Mouse (Mus musculus): ENCODE measurements at regions not wholly inside any gene's neighbourhood (a gene's known extent, or its start where the extent isn't known, plus 50 kb on each side); places are given as distances from the start of the nearest gene placed in this dataset.
A peak's percentile ranks its signal among the peaks of the same experiment; 100 is the strongest.
"Not testable (repeated sequence)": the region's sequence is repeated elsewhere in the genome, so short reads cannot be mapped to it uniquely, and the experiment has no call there.

- DNase-seq: no peak
Observed at GRCm38 (mm10) chr7:62179387-62179786, 167.0 kb upstream of the Ndn start.

- no peak for DNase-seq
Observed at GRCm38 (mm10) chr7:62208529-62208928, 137.8 kb upstream of the Ndn start.

GRCm38 (mm10) chr7:62209117-62209700 lies 137.2 kb upstream of the Ndn start:
- DNase-seq: no peak

GRCm38 (mm10) chr7:62225184-62225583 lies 121.2 kb upstream of the Ndn start:
- DNase-seq: no peak

- peak; percentile 12 for DNase-seq
Observed at GRCm38 (mm10) chr7:62227727-62228126, 118.6 kb upstream of the Ndn start.

- no peak for DNase-seq
Observed at GRCm38 (mm10) chr7:62230713-62231112, 115.7 kb upstream of the Ndn start.

- DNase-seq: peak; percentile 10
Observed at GRCm38 (mm10) chr7:62231120-62231574, 115.2 kb upstream of the Ndn start.

- DNase-seq: peak; percentile 8
Observed at GRCm38 (mm10) chr7:62232076-62232475, 114.3 kb upstream of the Ndn start.

- DNase-seq: no peak
Observed at GRCm38 (mm10) chr7:62234037-62234436, 112.3 kb upstream of the Ndn start.

- DNase-seq: no peak
Observed at GRCm38 (mm10) chr7:62235766-62236165, 110.6 kb upstream of the Ndn start.

- DNase-seq: no peak
Observed at GRCm38 (mm10) chr7:62261688-62262114, 84.7 kb upstream of the Ndn start.

GRCm38 (mm10) chr7:62262174-62262573 lies 84.2 kb upstream of the Ndn start:
- DNase-seq: not testable (repeated sequence)

GRCm38 (mm10) chr7:62269156-62269855 lies 77.1 kb upstream of the Ndn start:
- DNase-seq: no peak

GRCm38 (mm10) chr7:62276219-62276618 lies 70.2 kb upstream of the Ndn start:
- DNase-seq: no peak

- no peak for DNase-seq
Observed at GRCm38 (mm10) chr7:62278492-62278891, 67.9 kb upstream of the Ndn start.

- DNase-seq: no peak
Observed at GRCm38 (mm10) chr7:62279022-62279421, 67.3 kb upstream of the Ndn start.

Data from lung, postnatal 36 days (tissue).